Mouse (Mus musculus) CD4-positive naive resting alpha-beta T cell, adult 76 days (primary cell): ENCODE data around the gene Exosc8. TPM values are rescaled to one million over a fixed set of nuclear protein-coding genes. Genes with fewer than 3 reads are reported as not detected.

Experiments
- total RNA-seq: library from RNA; stranded (reverse); gene quantifications from one replicate; pipeline ENCODE4 v1.2.4, GENCODE M21; 2023

Gene Exosc8
- 99.6 TPM for total RNA-seq

GRCm38 (mm10) chr3:54735247-54736046 lies at the start of gene Exosc8, which contains the start of gene Alg5:
Exosc8 (minus strand) TSS chr3:54735393.
Alg5 (plus strand) TSS chr3:54735539.

GRCm38 (mm10) chr3:54755145-54756041 lies 20.2 kb upstream of the Exosc8 start, which contains the start of gene Smad9:
Smad9 (plus strand) TSS chr3:54755582.

GRCm38 (mm10) chr3:54714253-54714652 lies 20.9 kb downstream of the Exosc8 start, which contains the start of gene Gm21958:
Gm21958 (minus strand) TSS chr3:54714353.

GRCm38 (mm10) chr3:54692202-54693055 lies 42.8 kb downstream of the Exosc8 start, which contains the start of gene Supt20:
Supt20 (plus strand) TSS chr3:54692807.

Other genes with a start within 250 kb of the Exosc8 start
- 148 TPM for gene Supt20, start 42.6 kb downstream of the Exosc8 start, total RNA-seq
- not detected for gene Gm21958, start 21.0 kb downstream of the Exosc8 start, total RNA-seq
- 25.6 TPM for gene Alg5, start 146 bp upstream of the Exosc8 start, total RNA-seq
- gene Smad9, start 20.2 kb upstream of the Exosc8 start, total RNA-seq = 0.15 TPM
- 36.8 TPM for gene Rfxap, start 72.4 kb upstream of the Exosc8 start, total RNA-seq
- gene Sertm1, start 180.5 kb upstream of the Exosc8 start, total RNA-seq = not detected